Mouse (Mus musculus) hindbrain, embryonic 11.5 days (tissue): ENCODE results near the gene Tbkbp1. TPM values are rescaled to one million over a fixed set of nuclear protein-coding genes. Genes with fewer than 3 reads are reported as not detected.
A peak's percentile ranks its signal among the peaks of the same experiment; 100 is the strongest.

Experiments used
- ATAC-seq: fragments of 200-750 bp; cut with Nextera tagmentation; 2 replicates; pipeline ENCODE4 v1.8.0; 2017; ENCODE audit warnings: mild to moderate bottlenecking, moderate TSS enrichment, moderate library complexity; ENCODE audit not compliant: low FRiP score
- DNase-seq: peaks from one replicate; pipeline ENCODE4 v3.0.0-alpha.2; 2015; ENCODE audit warnings: low spot score
- H3K27ac ChIP-seq: fragments of 300-500 bp; sonication (generic); 2 replicates; pipeline ENCODE4 v1.5.1; 2014; ENCODE audit warnings: mild to moderate bottlenecking, low read depth, low read length
- H3K27me3 ChIP-seq: fragments of 300-500 bp; sonication (generic); 2 replicates; pipeline ENCODE4 v1.6.1; 2014; ENCODE audit warnings: mild to moderate bottlenecking, low read length, moderate library complexity, mixed read lengths; ENCODE audit not compliant: control insufficient read depth, insufficient read depth
- H3K36me3 ChIP-seq: fragments of 300-500 bp; sonication (generic); 2 replicates; pipeline ENCODE4 v1.6.1; 2014; ENCODE audit warnings: mild to moderate bottlenecking, low read length, moderate library complexity, mixed read lengths; ENCODE audit not compliant: control insufficient read depth, insufficient read depth
- H3K4me1 ChIP-seq: fragments of 300-500 bp; sonication (generic); replicated peaks from 2 replicates; pipeline ENCODE4 v1.6.1; 2014; ENCODE audit warnings: low read length, mixed read lengths; ENCODE audit not compliant: control insufficient read depth, insufficient read depth
- H3K4me2 ChIP-seq: fragments of 300-500 bp; sonication (generic); replicated peaks from 2 replicates; pipeline ENCODE4 v1.6.1; 2014; ENCODE audit warnings: mild to moderate bottlenecking, low read depth, low read length
- H3K4me3 ChIP-seq: fragments of 300-500 bp; sonication (generic); 2 replicates; pipeline ENCODE4 v1.5.1; 2014; ENCODE audit warnings: low read depth, low read length
- H3K9ac ChIP-seq: fragments of 300-500 bp; sonication (generic); 2 replicates; pipeline ENCODE4 v1.6.1; 2014; ENCODE audit warnings: low read depth, low read length
- H3K9me3 ChIP-seq: fragments of 300-500 bp; sonication (generic); 2 replicates; pipeline ENCODE4 v1.6.1; 2016; ENCODE audit warnings: low read length; ENCODE audit not compliant: control insufficient read depth
- WGBS: fragments of 180-500 bp; shearing (Covaris S2); extraction: QIAGEN DNeasy Blood & Tissue Kit; methylation state at CpG from one replicate; pipeline ENCODE4 v1.1.7; 2014; 5-methylcytosine and 5-hydroxymethylcytosine counted together
- polyA plus RNA-seq: library from polyadenylated mRNA; unstranded; fragments of >200 nt; fragmentation: Nextera tagmentation; extraction: Ambion mirVana; gene quantifications from 2 replicates; pipeline ENCODE4 v1.2.1, GENCODE M21; 2014

Tbkbp1 gene
- polyA plus RNA-seq, 1 experiment from 2014 or later: 4.2 TPM

GRCm38 (mm10) chr11:97189231-97189630 is 37.9 kb upstream of the Tbkbp1 start:
- H3K4me3 ChIP-seq: peak overlapping the region; percentile 95
- H3K36me3 ChIP-seq: no peaks in the 10 kb centered on the region; the same call in 1 of the 2 replicates
- peak overlapping the region; percentile 65 for H3K9ac ChIP-seq
- WGBS: 40% methylated on average over 3 of the region's 3 CpGs
- peak overlapping the region; percentile 75 for H3K4me2 ChIP-seq
- DNase-seq (no peak), ATAC-seq (no peak)
- H3K27ac ChIP-seq: no peak overlapping the region
- peaks cover 6% of the 10 kb centered on the region; the same call in 1 of the 2 replicates for H3K4me1 ChIP-seq
- no peaks in the 10 kb centered on the region for H3K27me3 ChIP-seq
- H3K9me3 ChIP-seq: no peaks in the 10 kb centered on the region

GRCm38 (mm10) chr11:97188643-97188955 is 37.3 kb upstream of the Tbkbp1 start:
- no peak for ATAC-seq

GRCm38 (mm10) chr11:97187764-97188642 is 36.7 kb upstream of the Tbkbp1 start, which contains the start of gene Kpnb1:
Gene Kpnb1, minus strand, starts transcription at chr11:97187881.
- H3K9me3 ChIP-seq: no peaks in the 10 kb centered on the region
- peak within 1 kb of the TSS; percentile 95 for H3K4me3 ChIP-seq
- H3K27me3 ChIP-seq: no peaks in the 10 kb centered on the region
- H3K4me1 ChIP-seq: peaks cover 6% of the 10 kb centered on the region; the same call in 1 of the 2 replicates
- H3K9ac ChIP-seq: peak within 1 kb of the TSS; percentile 96
- ATAC-seq: peak; percentile 98
- H3K27ac ChIP-seq: peak within 1 kb of the TSS; percentile 96
- H3K36me3 ChIP-seq: peaks cover 2% of the 10 kb centered on the region; the same call in 1 of the 2 replicates
- peak; percentile 98 for DNase-seq
- H3K4me2 ChIP-seq: peak within 1 kb of the TSS; percentile 75
- under 1% methylated on average over 85 of the region's 101 CpGs for WGBS

More at GRCm38 (mm10) chr11:97188643-97188955, 37.3 kb upstream of the Tbkbp1 start:
- peak overlapping the region; percentile 96 for H3K27ac ChIP-seq
- H3K9ac ChIP-seq: peak overlapping the region; percentile 65
- peak overlapping the region; percentile 75 for H3K4me2 ChIP-seq
- no peak for DNase-seq
- no peaks in the 10 kb centered on the region for H3K27me3 ChIP-seq
- peaks cover 6% of the 10 kb centered on the region; the same call in 1 of the 2 replicates for H3K4me1 ChIP-seq
- no peaks in the 10 kb centered on the region for H3K9me3 ChIP-seq
- peak overlapping the region; percentile 95 for H3K4me3 ChIP-seq
- under 1% methylated on average over 15 of the region's 15 CpGs for WGBS
- H3K36me3 ChIP-seq: no peaks in the 10 kb centered on the region; the same call in 1 of the 2 replicates

- ATAC-seq (peak; percentile 75), DNase-seq (peak; percentile 93)
- Histone ChIP-seq H3K4me2 (peak overlapping the region; percentile 72), H3K4me3 (peak overlapping the region; percentile 95), H3K9ac (peak overlapping the region; percentile 96), H3K27ac (peak overlapping the region; percentile 96), H3K36me3 (peaks cover 6% of the 10 kb centered on the region; the same call in 1 of the 2 replicates), H3K9me3 (no peaks in the 10 kb centered on the region), H3K4me1 (peaks cover 6% of the 10 kb centered on the region; the same call in 1 of the 2 replicates), H3K27me3 (no peaks in the 10 kb centered on the region)
- WGBS: under 1% methylated on average over 29 of the region's 74 CpGs
Observed at GRCm38 (mm10) chr11:97186947-97187763, 35.9 kb upstream of the Tbkbp1 start.

- peaks cover 16% of the 10 kb centered on the region for H3K36me3 ChIP-seq
- H3K4me1 ChIP-seq: peaks cover 6% of the 10 kb centered on the region; the same call in 1 of the 2 replicates
- DNase-seq (no peak), ATAC-seq (no peak)
- H3K27ac ChIP-seq: no peak overlapping the region
- no peaks in the 10 kb centered on the region for H3K9me3 ChIP-seq
- peak overlapping the region; percentile 95 for H3K4me3 ChIP-seq
- 67% methylated on average over 5 of the region's 5 CpGs for WGBS
- H3K9ac ChIP-seq: no peak overlapping the region
- H3K27me3 ChIP-seq: no peaks in the 10 kb centered on the region
- H3K4me2 ChIP-seq: peak overlapping the region; percentile 72
Observed at GRCm38 (mm10) chr11:97185704-97186614, 34.7 kb upstream of the Tbkbp1 start.

GRCm38 (mm10) chr11:97184875-97185274 is 33.6 kb upstream of the Tbkbp1 start:
- DNase-seq (no peak), ATAC-seq (no peak)
- 84% methylated on average over 5 of the region's 5 CpGs for WGBS
- H3K27ac ChIP-seq: no peak overlapping the region
- H3K9me3 ChIP-seq: no peaks in the 10 kb centered on the region
- H3K4me1 ChIP-seq: peaks cover 6% of the 10 kb centered on the region; the same call in 1 of the 2 replicates
- H3K27me3 ChIP-seq: no peaks in the 10 kb centered on the region
- no peak overlapping the region for H3K4me2 ChIP-seq
- H3K4me3 ChIP-seq: no peak overlapping the region
- no peak overlapping the region for H3K9ac ChIP-seq
- H3K36me3 ChIP-seq: peaks cover 26% of the 10 kb centered on the region

GRCm38 (mm10) chr11:97182446-97182845 is 31.2 kb upstream of the Tbkbp1 start:
- Histone ChIP-seq H3K27me3 (no peaks in the 10 kb centered on the region), H3K36me3 (peaks cover 30% of the 10 kb centered on the region), H3K4me2 (no peak overlapping the region), H3K4me1 (peaks cover 6% of the 10 kb centered on the region; the same call in 1 of the 2 replicates), H3K9ac (no peak overlapping the region), H3K27ac (no peak overlapping the region), H3K4me3 (no peak overlapping the region), H3K9me3 (no peaks in the 10 kb centered on the region)
- DNase-seq: no peak
- no peak for ATAC-seq
- 95% methylated on average over 3 of the region's 3 CpGs for WGBS

- Histone ChIP-seq H3K27ac (no peak overlapping the region), H3K4me3 (no peak overlapping the region), H3K9ac (no peak overlapping the region), H3K27me3 (no peaks in the 10 kb centered on the region), H3K4me2 (no peak overlapping the region), H3K36me3 (peaks cover 35% of the 10 kb centered on the region), H3K9me3 (no peaks in the 10 kb centered on the region), H3K4me1 (peaks cover 3% of the 10 kb centered on the region; the same call in 1 of the 2 replicates)
- 92% methylated on average over 5 of the region's 5 CpGs for WGBS
- ATAC-seq (no peak), DNase-seq (no peak)
Observed at GRCm38 (mm10) chr11:97181061-97181460, 29.8 kb upstream of the Tbkbp1 start.
